Mouse (Mus musculus) testis, adult 2 months (tissue): Measurements from ENCODE around the gene Bnc1. TPM values are rescaled to one million over a fixed set of nuclear protein-coding genes. Genes with fewer than 3 reads are reported as not detected.

ENCODE experiments used
- H3K27ac ChIP-seq: fragments of 200-500 bp; 2 replicates; pipeline ENCODE4 v1.5.1; 2012; ENCODE audit warnings: low read depth, low read length; ENCODE audit not compliant: control insufficient read depth, insufficient read depth
- H3K27me3 ChIP-seq: fragments of 200-500 bp; 2 replicates; pipeline ENCODE4 v1.6.1; 2012; ENCODE audit warnings: mild to moderate bottlenecking, low read length, moderate library complexity; ENCODE audit not compliant: control insufficient read depth, insufficient read depth
- H3K36me3 ChIP-seq: fragments of 200-500 bp; 2 replicates; pipeline ENCODE4 v1.6.1; 2012; ENCODE audit warnings: mild to moderate bottlenecking, low read length; ENCODE audit not compliant: control insufficient read depth, insufficient read depth
- H3K4me1 ChIP-seq: fragments of 200-500 bp; 2 replicates; pipeline ENCODE4 v1.6.1; 2012; ENCODE audit warnings: low read length; ENCODE audit not compliant: control insufficient read depth, insufficient read depth
- H3K4me3 ChIP-seq: fragments of 200-500 bp; 2 replicates; pipeline ENCODE4 v1.5.1; 2012; ENCODE audit warnings: low read depth, mild to moderate bottlenecking, low read length, moderate library complexity, mixed read lengths; ENCODE audit not compliant: control insufficient read depth
- CTCF ChIP-seq: fragments of 200-500 bp; IDR thresholded peaks from 2 replicates; pipeline ENCODE4 v1.5.1; 2012; ENCODE audit warnings: low read depth, mild to moderate bottlenecking, inconsistent platforms, low read length, moderate library complexity; ENCODE audit not compliant: control insufficient read depth, insufficient read depth, insufficient replicate concordance
- POLR2A ChIP-seq: fragments of 200-500 bp; IDR thresholded peaks from 2 replicates; pipeline ENCODE4 v1.6.1; 2012; ENCODE audit warnings: low read depth, mild to moderate bottlenecking, inconsistent platforms, low read length, moderate library complexity; ENCODE audit not compliant: control insufficient read depth
- polyA plus RNA-seq: library from polyadenylated mRNA; depleted of rRNA; stranded (reverse); fragments of >200 nt; gene quantifications from 2 replicates; pipeline ENCODE4 v1.2.3, GENCODE M21; 2012; rRNA removed

Bnc1 gene
- polyA plus RNA-seq, 1 experiment: 1.2 TPM

GRCm38 (mm10) chr7:81921379-81921952 lies 70.6 kb downstream of the Bnc1 start:
- H3K4me1 ChIP-seq: no peaks in the 10 kb centered on the region
- no peak overlapping the region for H3K4me3 ChIP-seq
- no peak overlapping the region for H3K27ac ChIP-seq
- TF ChIP-seq CTCF (no peak), POLR2A (no peak)
- H3K36me3 ChIP-seq: no peaks in the 10 kb centered on the region
- no peaks in the 10 kb centered on the region for H3K27me3 ChIP-seq

DNA sequence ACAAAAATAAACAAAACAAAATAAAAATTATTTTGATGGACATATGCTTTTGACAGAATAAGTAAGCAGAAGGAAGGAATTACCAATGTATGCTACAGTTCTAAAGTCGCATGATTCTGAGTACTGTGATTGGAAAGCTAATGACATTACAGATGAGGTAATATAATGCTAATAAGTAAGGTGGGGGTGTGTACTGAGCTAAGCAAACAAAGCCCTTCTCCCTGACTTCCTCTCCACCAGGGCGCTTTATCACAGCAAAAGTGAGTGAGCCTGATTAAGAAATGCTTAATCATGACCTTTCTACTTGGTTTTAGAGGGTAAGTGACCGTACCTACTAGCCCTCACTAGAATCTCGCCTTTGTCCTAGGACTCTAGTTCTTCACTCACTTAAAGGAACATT lies 71.8 kb downstream of the Bnc1 start:
- Histone ChIP-seq H3K36me3 (no peaks in the 10 kb centered on the region), H3K4me1 (no peaks in the 10 kb centered on the region), H3K27ac (no peak overlapping the region), H3K4me3 (no peak overlapping the region), H3K27me3 (no peaks in the 10 kb centered on the region)
- TF ChIP-seq CTCF: no peak
- TF ChIP-seq POLR2A: no peak

- no peaks in the 10 kb centered on the region for H3K27me3 ChIP-seq
- no peak overlapping the region for H3K4me3 ChIP-seq
- no peak for TF ChIP-seq POLR2A
- no peak for TF ChIP-seq CTCF
- H3K4me1 ChIP-seq: no peaks in the 10 kb centered on the region
- H3K36me3 ChIP-seq: no peaks in the 10 kb centered on the region
- no peak overlapping the region for H3K27ac ChIP-seq
Measured at GRCm38 (mm10) chr7:81918316-81918715, 73.8 kb downstream of the Bnc1 start.

Other genes starting within 250 kb of the Bnc1 start
- 17.6 and 18.6 TPM in 2 replicates for gene Ramac, start 229.4 kb downstream of the Bnc1 start, polyA plus RNA-seq
- gene 3110040N11Rik, start 202.8 kb downstream of the Bnc1 start, polyA plus RNA-seq: 12.8 and 15.4 TPM in 2 replicates
- gene Btbd1, start 162.9 kb downstream of the Bnc1 start, polyA plus RNA-seq: 183 and 202 TPM in 2 replicates
- not detected in 2 replicates for gene Gm10160, start 136.5 kb downstream of the Bnc1 start, polyA plus RNA-seq
- 5.7 and 9.5 TPM in 2 replicates for gene Tm6sf1, start 133.3 kb downstream of the Bnc1 start, polyA plus RNA-seq
- 4.2 and 4.3 TPM in 2 replicates for gene Hdgfl3, start 57.8 kb downstream of the Bnc1 start, polyA plus RNA-seq
- gene Sh3gl3, start 181.5 kb upstream of the Bnc1 start, polyA plus RNA-seq: 72.9 and 81.4 TPM in 2 replicates